Mouse (Mus musculus): ENCODE measurements around the gene Slc6a4. TPM values are rescaled to one million over a fixed set of nuclear protein-coding genes. Genes with fewer than 3 reads are reported as not detected.

Gene Slc6a4
- polyA plus RNA-seq, 1 experiment: 0.04 TPM

GRCm38 (mm10) chr11:76990839-76991238 lies 7.6 kb upstream of the Slc6a4 start:
- TF ChIP-seq CTCF (IDR thresholded peaks at IDR 0.05; ENCODE audit: extremely low read depth, insufficient read depth, low read length) (no peak), POLR2A (IDR thresholded peaks at IDR 0.05; ENCODE audit: extremely low read depth, insufficient read depth, low read length) (no peak)
- Histone ChIP-seq H3K27ac (ENCODE audit: insufficient read depth, low read length) (no peak overlapping the region), H3K4me3 (ENCODE audit: insufficient read depth, low read length) (no peak overlapping the region), H3K4me1 (ENCODE audit: control insufficient read depth, insufficient read depth, low read length) (no peaks in the 10 kb centered on the region)

- TF ChIP-seq CTCF (IDR thresholded peaks at IDR 0.05; ENCODE audit: extremely low read depth, insufficient read depth, low read length) (no peak), POLR2A (IDR thresholded peaks at IDR 0.05; ENCODE audit: extremely low read depth, insufficient read depth, low read length) (no peak)
Observed at GRCm38 (mm10) chr11:76992886-76993285, 5.5 kb upstream of the Slc6a4 start.

GRCm38 (mm10) chr11:76995966-76996672 lies 2.3 kb upstream of the Slc6a4 start:
- no peak overlapping the region for H3K4me3 ChIP-seq (ENCODE audit: insufficient read depth, low read length)
- H3K4me1 ChIP-seq (ENCODE audit: control insufficient read depth, insufficient read depth, low read length): peaks cover 3% of the 10 kb centered on the region; the same call in 1 of the 2 replicates
- no peak overlapping the region for H3K27ac ChIP-seq (ENCODE audit: insufficient read depth, low read length)
- TF ChIP-seq POLR2A (IDR thresholded peaks at IDR 0.05; ENCODE audit: extremely low read depth, insufficient read depth, low read length) (no peak), CTCF (IDR thresholded peaks at IDR 0.05; ENCODE audit: extremely low read depth, insufficient read depth, low read length) (no peak)

More at GRCm38 (mm10) chr11:76992886-76993285, 5.5 kb upstream of the Slc6a4 start:
- Histone ChIP-seq H3K4me3 (ENCODE audit: insufficient read depth, low read length) (no peak overlapping the region), H3K27ac (ENCODE audit: insufficient read depth, low read length) (no peak overlapping the region), H3K4me1 (ENCODE audit: control insufficient read depth, insufficient read depth, low read length) (peaks cover under 1% of the 10 kb centered on the region; the same call in 1 of the 2 replicates)

GRCm38 (mm10) chr11:76997305-76997704 lies 1.1 kb upstream of the Slc6a4 start:
- Histone ChIP-seq H3K4me1 (ENCODE audit: control insufficient read depth, insufficient read depth, low read length) (peaks cover 3% of the 10 kb centered on the region; the same call in 1 of the 2 replicates), H3K27ac (ENCODE audit: insufficient read depth, low read length) (no peak overlapping the region), H3K4me3 (ENCODE audit: insufficient read depth, low read length) (no peak overlapping the region; the same call in none of the 2 replicates)
- TF ChIP-seq POLR2A (IDR thresholded peaks at IDR 0.05; ENCODE audit: extremely low read depth, insufficient read depth, low read length) (no peak), CTCF (IDR thresholded peaks at IDR 0.05; ENCODE audit: extremely low read depth, insufficient read depth, low read length) (peak; percentile 68)

GRCm38 (mm10) chr11:76998705-76999226 lies 363 bp downstream of the Slc6a4 start:
- Histone ChIP-seq H3K27ac (ENCODE audit: insufficient read depth, low read length) (no peak overlapping the region), H3K4me3 (ENCODE audit: insufficient read depth, low read length) (no peak overlapping the region), H3K4me1 (ENCODE audit: control insufficient read depth, insufficient read depth, low read length) (peaks cover 3% of the 10 kb centered on the region; the same call in 1 of the 2 replicates)
- TF ChIP-seq CTCF (IDR thresholded peaks at IDR 0.05; ENCODE audit: extremely low read depth, insufficient read depth, low read length) (no peak), POLR2A (IDR thresholded peaks at IDR 0.05; ENCODE audit: extremely low read depth, insufficient read depth, low read length) (no peak)

GRCm38 (mm10) chr11:77000741-77001140 lies 2.3 kb downstream of the Slc6a4 start:
- Histone ChIP-seq H3K4me1 (ENCODE audit: control insufficient read depth, insufficient read depth, low read length) (peaks cover 3% of the 10 kb centered on the region; the same call in 1 of the 2 replicates), H3K27ac (ENCODE audit: insufficient read depth, low read length) (no peak overlapping the region), H3K4me3 (ENCODE audit: insufficient read depth, low read length) (no peak overlapping the region)
- TF ChIP-seq CTCF (IDR thresholded peaks at IDR 0.05; ENCODE audit: extremely low read depth, insufficient read depth, low read length) (no peak), POLR2A (IDR thresholded peaks at IDR 0.05; ENCODE audit: extremely low read depth, insufficient read depth, low read length) (no peak)

GRCm38 (mm10) chr11:77002361-77002760 lies 4.0 kb downstream of the Slc6a4 start:
- Histone ChIP-seq H3K4me1 (ENCODE audit: control insufficient read depth, insufficient read depth, low read length) (peaks cover 3% of the 10 kb centered on the region; the same call in 1 of the 2 replicates), H3K27ac (ENCODE audit: insufficient read depth, low read length) (no peak overlapping the region), H3K4me3 (ENCODE audit: insufficient read depth, low read length) (no peak overlapping the region)
- no peak for TF ChIP-seq POLR2A (IDR thresholded peaks at IDR 0.05; ENCODE audit: extremely low read depth, insufficient read depth, low read length)
- TF ChIP-seq CTCF (IDR thresholded peaks at IDR 0.05; ENCODE audit: extremely low read depth, insufficient read depth, low read length): no peak

GRCm38 (mm10) chr11:77005881-77006280 lies 7.5 kb downstream of the Slc6a4 start:
- H3K4me3 ChIP-seq (ENCODE audit: insufficient read depth, low read length): no peak overlapping the region
- TF ChIP-seq CTCF (IDR thresholded peaks at IDR 0.05; ENCODE audit: extremely low read depth, insufficient read depth, low read length): no peak
- no peak for TF ChIP-seq POLR2A (IDR thresholded peaks at IDR 0.05; ENCODE audit: extremely low read depth, insufficient read depth, low read length)

GRCm38 (mm10) chr11:77006616-77007015 lies 8.2 kb downstream of the Slc6a4 start:
- no peak overlapping the region for H3K4me3 ChIP-seq (ENCODE audit: insufficient read depth, low read length)
- no peak overlapping the region for H3K27ac ChIP-seq (ENCODE audit: insufficient read depth, low read length)
- TF ChIP-seq CTCF (IDR thresholded peaks at IDR 0.05; ENCODE audit: extremely low read depth, insufficient read depth, low read length): no peak
- no peaks in the 10 kb centered on the region for H3K4me1 ChIP-seq (ENCODE audit: control insufficient read depth, insufficient read depth, low read length)

More at GRCm38 (mm10) chr11:77005881-77006280, 7.5 kb downstream of the Slc6a4 start:
- Histone ChIP-seq H3K27ac (ENCODE audit: insufficient read depth, low read length) (no peak overlapping the region), H3K4me1 (ENCODE audit: control insufficient read depth, insufficient read depth, low read length) (no peaks in the 10 kb centered on the region)

Data from cortical plate, adult 2 months (tissue).